Mouse (Mus musculus) stomach, embryonic 14.5 days (tissue): ENCODE measurements around the gene Slc23a2. TPM values are rescaled to one million over a fixed set of nuclear protein-coding genes. Genes with fewer than 3 reads are reported as not detected.
A peak's percentile ranks its signal among the peaks of the same experiment; 100 is the strongest.

Experiments used
- ATAC-seq: fragments of 200-750 bp; cut with Nextera tagmentation; 2 replicates; pipeline ENCODE4 v1.8.0; 2017; ENCODE audit warnings: low read depth, moderate TSS enrichment; ENCODE audit not compliant: insufficient number of reproducible peaks, insufficient read depth, low FRiP score
- H3K27ac ChIP-seq: fragments of 300-500 bp; sonication (generic); 2 replicates; pipeline ENCODE4 v1.5.1; 2014; ENCODE audit warnings: mild to moderate bottlenecking, low read length, moderate library complexity, mixed read lengths
- H3K27me3 ChIP-seq: fragments of 300-500 bp; sonication (generic); 2 replicates; pipeline ENCODE4 v1.6.1; 2014; ENCODE audit warnings: low read length, control low read depth, mixed read lengths; ENCODE audit not compliant: control insufficient read depth, insufficient read depth
- H3K36me3 ChIP-seq: fragments of 300-500 bp; sonication (generic); 2 replicates; pipeline ENCODE4 v1.6.1; 2014; ENCODE audit warnings: mild to moderate bottlenecking, control low read depth, low read length, moderate library complexity, mixed read lengths; ENCODE audit not compliant: control insufficient read depth, insufficient read depth
- H3K4me1 ChIP-seq: fragments of 300-500 bp; sonication (generic); 2 replicates; pipeline ENCODE4 v1.6.1; 2014; ENCODE audit warnings: low read length, control low read depth, mixed read lengths; ENCODE audit not compliant: control insufficient read depth, insufficient read depth
- H3K4me2 ChIP-seq: fragments of 300-500 bp; sonication (generic); replicated peaks from 2 replicates; pipeline ENCODE4 v1.6.1; 2014; ENCODE audit warnings: low read depth, low read length, control low read depth
- H3K4me3 ChIP-seq: fragments of 300-500 bp; sonication (generic); 2 replicates; pipeline ENCODE4 v1.5.1; 2014; ENCODE audit warnings: low read depth, low read length, control low read depth
- H3K9ac ChIP-seq: fragments of 300-500 bp; sonication (generic); replicated peaks from 2 replicates; pipeline ENCODE4 v1.6.1; 2014; ENCODE audit warnings: low read depth, mild to moderate bottlenecking, control low read depth, low read length, moderate library complexity, mixed read lengths
- H3K9me3 ChIP-seq: fragments of 300-500 bp; sonication (generic); 2 replicates; pipeline ENCODE4 v1.6.1; 2016; ENCODE audit warnings: low read depth, low read length, control low read depth; ENCODE audit not compliant: control insufficient read depth
- WGBS: fragments of 180-500 bp; shearing (Covaris S2); extraction: QIAGEN DNeasy Blood & Tissue Kit; methylation state at CpG from one replicate; pipeline ENCODE4 v1.1.7; 2014; 5-methylcytosine and 5-hydroxymethylcytosine counted together
- polyA plus RNA-seq: library from polyadenylated mRNA; unstranded; fragments of >200 nt; fragmentation: Nextera tagmentation; extraction: Ambion mirVana; gene quantifications from 2 replicates; pipeline ENCODE4 v1.2.1, GENCODE M21; 2014

Slc23a2 gene
- 12.4 and 13.2 TPM in 2 replicates for polyA plus RNA-seq

- peak within 1 kb of the TSS; percentile 91 for H3K4me2 ChIP-seq
- no peaks in the 10 kb centered on the region for H3K9me3 ChIP-seq
- H3K4me3 ChIP-seq: peak within 1 kb of the TSS; percentile 79
- no peaks in the 10 kb centered on the region for H3K27me3 ChIP-seq
- no peak within 1 kb of the TSS for H3K27ac ChIP-seq
- H3K4me1 ChIP-seq: peaks cover 13% of the 10 kb centered on the region; the same call in 1 of the 2 replicates
- peak; percentile 71 for ATAC-seq
- H3K9ac ChIP-seq: peak within 1 kb of the TSS; percentile 78
- H3K36me3 ChIP-seq: peaks cover 3% of the 10 kb centered on the region; the same call in 1 of the 2 replicates
- WGBS: 1% methylated on average over 41 of the region's 68 CpGs
Observed at GRCm38 (mm10) chr2:132144971-132145691, at the start of gene Slc23a2. Gene Slc23a2, minus strand, starts transcription at chr2:132145108.

GRCm38 (mm10) chr2:132190602-132191161 is 45.8 kb upstream of the Slc23a2 start:
- 74% methylated on average over 3 of the region's 3 CpGs for WGBS
- Histone ChIP-seq H3K27ac (no peak overlapping the region), H3K4me3 (no peak overlapping the region), H3K36me3 (no peaks in the 10 kb centered on the region), H3K27me3 (no peaks in the 10 kb centered on the region), H3K9me3 (no peaks in the 10 kb centered on the region), H3K4me1 (no peaks in the 10 kb centered on the region), H3K9ac (no peak overlapping the region), H3K4me2 (no peak overlapping the region)
- ATAC-seq: no peak

GRCm38 (mm10) chr2:132183874-132184273 is 39.0 kb upstream of the Slc23a2 start:
- H3K4me1 ChIP-seq: no peaks in the 10 kb centered on the region
- no peak overlapping the region for H3K4me2 ChIP-seq
- 65% methylated on average over 6 of the region's 6 CpGs for WGBS
- no peaks in the 10 kb centered on the region for H3K36me3 ChIP-seq
- H3K9ac ChIP-seq: no peak overlapping the region
- no peaks in the 10 kb centered on the region for H3K27me3 ChIP-seq
- H3K9me3 ChIP-seq: no peaks in the 10 kb centered on the region
- no peak for ATAC-seq
- no peak overlapping the region for H3K4me3 ChIP-seq
- H3K27ac ChIP-seq: no peak overlapping the region

- Histone ChIP-seq H3K9ac (no peak overlapping the region), H3K9me3 (no peaks in the 10 kb centered on the region), H3K4me2 (no peak overlapping the region), H3K36me3 (no peaks in the 10 kb centered on the region), H3K27me3 (no peaks in the 10 kb centered on the region), H3K4me3 (no peak overlapping the region), H3K4me1 (no peaks in the 10 kb centered on the region), H3K27ac (no peak overlapping the region)
- ATAC-seq: no peak
- WGBS: 21% methylated on average over 1 of the region's 1 CpGs
Observed at GRCm38 (mm10) chr2:132180463-132181205, 35.7 kb upstream of the Slc23a2 start.

GRCm38 (mm10) chr2:132179371-132179770 is 34.5 kb upstream of the Slc23a2 start:
- Histone ChIP-seq H3K4me1 (no peaks in the 10 kb centered on the region), H3K9ac (no peak overlapping the region), H3K9me3 (no peaks in the 10 kb centered on the region), H3K36me3 (no peaks in the 10 kb centered on the region), H3K27ac (no peak overlapping the region), H3K27me3 (no peaks in the 10 kb centered on the region), H3K4me3 (no peak overlapping the region), H3K4me2 (no peak overlapping the region)
- ATAC-seq: no peak
- WGBS: 80% methylated on average over 7 of the region's 7 CpGs

- 85% methylated on average over 9 of the region's 9 CpGs for WGBS
- no peak overlapping the region for H3K4me3 ChIP-seq
- no peak overlapping the region for H3K27ac ChIP-seq
- no peaks in the 10 kb centered on the region for H3K36me3 ChIP-seq
- no peak for ATAC-seq
- no peak overlapping the region for H3K4me2 ChIP-seq
- H3K27me3 ChIP-seq: no peaks in the 10 kb centered on the region
- H3K9me3 ChIP-seq: no peaks in the 10 kb centered on the region
- no peaks in the 10 kb centered on the region for H3K4me1 ChIP-seq
- no peak overlapping the region for H3K9ac ChIP-seq
Observed at GRCm38 (mm10) chr2:132177406-132177805, 32.5 kb upstream of the Slc23a2 start.

- Histone ChIP-seq H3K36me3 (no peaks in the 10 kb centered on the region), H3K9me3 (no peaks in the 10 kb centered on the region), H3K4me1 (no peaks in the 10 kb centered on the region), H3K4me3 (no peak overlapping the region), H3K27me3 (no peaks in the 10 kb centered on the region), H3K9ac (no peak overlapping the region), H3K27ac (no peak overlapping the region), H3K4me2 (no peak overlapping the region)
- WGBS: 37% methylated on average over 3 of the region's 3 CpGs
- peak; percentile 84 for ATAC-seq
Observed at GRCm38 (mm10) chr2:132176289-132176848, 31.5 kb upstream of the Slc23a2 start.

- Histone ChIP-seq H3K27ac (no peak overlapping the region), H3K9me3 (no peaks in the 10 kb centered on the region), H3K4me2 (no peak overlapping the region), H3K4me1 (no peaks in the 10 kb centered on the region), H3K4me3 (no peak overlapping the region), H3K36me3 (no peaks in the 10 kb centered on the region), H3K9ac (no peak overlapping the region), H3K27me3 (no peaks in the 10 kb centered on the region)
- no peak for ATAC-seq
- WGBS: 92% methylated on average over 3 of the region's 3 CpGs
Observed at GRCm38 (mm10) chr2:132174048-132174447, 29.1 kb upstream of the Slc23a2 start.
